Mouse (Mus musculus): Measurements from ENCODE around the gene Cflar.

DNA sequence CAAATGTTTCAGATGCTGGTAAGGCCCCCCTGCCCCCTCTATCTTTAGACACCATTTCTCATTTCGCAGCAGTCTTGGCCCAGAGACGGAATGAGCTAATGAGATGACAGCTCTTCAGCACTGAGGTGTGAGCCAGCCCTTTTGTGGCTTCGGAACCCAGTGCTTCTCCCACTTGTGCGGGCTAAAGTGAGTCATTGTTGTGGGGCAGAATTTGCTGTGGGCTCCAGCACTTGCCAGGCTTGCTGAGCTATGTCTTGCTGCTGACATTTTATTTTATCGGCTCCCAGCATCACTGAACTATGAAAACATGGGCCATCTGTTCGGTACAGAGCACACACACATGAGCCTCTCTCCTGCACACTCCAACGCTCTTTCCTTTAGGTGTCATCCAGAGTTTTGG is 28.2 kb downstream of the Cflar start:
- no peak for TF ChIP-seq HCFC1 (IDR thresholded peaks at IDR 0.05; ENCODE audit: borderline replicate concordance, insufficient read depth, low read length)
- TF ChIP-seq ZC3H11A (IDR thresholded peaks at IDR 0.05; ENCODE audit: borderline replicate concordance, low read depth, low read length), result no peak
- TF ChIP-seq ZNF384 (IDR thresholded peaks at IDR 0.05; ENCODE audit: low read depth, low read length), result no peak
- TF ChIP-seq CHD2 (IDR thresholded peaks at IDR 0.05; ENCODE audit: low read depth, low read length), result no peak
- no peak for TF ChIP-seq MAFK (IDR thresholded peaks at IDR 0.05; ENCODE audit: insufficient read depth, low read depth, low read length)

All from ES-E14 (cell line).